Mouse (Mus musculus): ENCODE results near the gene Ngdn. TPM values are rescaled to one million over a fixed set of nuclear protein-coding genes. Genes with fewer than 3 reads are reported as not detected.
A peak's percentile ranks its signal among the peaks of the same experiment; 100 is the strongest.

Gene Ngdn
- polyA plus RNA-seq, 1 experiment from 2014 or later = 86.4 TPM

GRCm38 (mm10) chr14:55001938-55002686, 13.1 kb upstream of the Ngdn start:
- H3K9ac ChIP-seq = no peak overlapping the region
- no peaks in the 10 kb centered on the region for H3K27me3 ChIP-seq
- no peak overlapping the region for H3K4me3 ChIP-seq
- H3K27ac ChIP-seq = no peak overlapping the region
- no peaks in the 10 kb centered on the region for H3K36me3 ChIP-seq (ENCODE audit: poor library complexity, severe bottlenecking)
- no peak for ATAC-seq
- no peaks in the 10 kb centered on the region for H3K9me3 ChIP-seq (replicated peaks)
- H3K4me1 ChIP-seq = peaks cover 30% of the 10 kb centered on the region
- 59% methylated on average over 12 of the region's 12 CpGs for WGBS
- H3K4me2 ChIP-seq = no peak overlapping the region

- H3K4me1 ChIP-seq = peaks cover 25% of the 10 kb centered on the region
- H3K27ac ChIP-seq = no peak overlapping the region
- H3K9me3 ChIP-seq (replicated peaks) = no peaks in the 10 kb centered on the region
- WGBS = 72% methylated on average over 7 of the region's 7 CpGs
- no peaks in the 10 kb centered on the region for H3K27me3 ChIP-seq
- H3K36me3 ChIP-seq (ENCODE audit: poor library complexity, severe bottlenecking) = no peaks in the 10 kb centered on the region
- no peak overlapping the region for H3K4me3 ChIP-seq
- no peak for ATAC-seq
- no peak overlapping the region for H3K9ac ChIP-seq
- H3K4me2 ChIP-seq = no peak overlapping the region
These were observed 12.6 kb upstream of the Ngdn start for GRCm38 (mm10) chr14:55002687-55003120.

- H3K9me3 ChIP-seq (replicated peaks) = no peaks in the 10 kb centered on the region
- H3K27me3 ChIP-seq = no peaks in the 10 kb centered on the region
- no peak overlapping the region for H3K4me3 ChIP-seq
- WGBS = 67% methylated on average over 18 of the region's 18 CpGs
- no peaks in the 10 kb centered on the region for H3K36me3 ChIP-seq (ENCODE audit: poor library complexity, severe bottlenecking)
- 0 out of 2 replicates have a peak overlapping the region, but pooled peaks have one; percentile 27 for H3K9ac ChIP-seq
- peak overlapping the region; percentile 40 for H3K27ac ChIP-seq
- no peak overlapping the region for H3K4me2 ChIP-seq
- peaks cover 25% of the 10 kb centered on the region for H3K4me1 ChIP-seq
- ATAC-seq = 0 out of 2 replicates have a peak, but pooled peaks have one; percentile 33
These were observed 11.1 kb upstream of the Ngdn start for GRCm38 (mm10) chr14:55003878-55004855.

GRCm38 (mm10) chr14:55005506-55005905, 9.7 kb upstream of the Ngdn start:
- H3K27me3 ChIP-seq = no peaks in the 10 kb centered on the region
- no peak overlapping the region for H3K27ac ChIP-seq
- no peak overlapping the region for H3K4me2 ChIP-seq
- 76% methylated on average over 2 of the region's 2 CpGs for WGBS
- no peaks in the 10 kb centered on the region for H3K9me3 ChIP-seq (replicated peaks)
- no peaks in the 10 kb centered on the region for H3K36me3 ChIP-seq (ENCODE audit: poor library complexity, severe bottlenecking)
- no peak for ATAC-seq
- H3K4me3 ChIP-seq = no peak overlapping the region
- H3K9ac ChIP-seq = no peak overlapping the region
- peaks cover 25% of the 10 kb centered on the region for H3K4me1 ChIP-seq

- Histone ChIP-seq H3K27ac (no peak overlapping the region), H3K4me3 (no peak overlapping the region), H3K36me3 (ENCODE audit: poor library complexity, severe bottlenecking) (no peaks in the 10 kb centered on the region), H3K4me2 (no peak overlapping the region), H3K4me1 (peaks cover 25% of the 10 kb centered on the region), H3K27me3 (no peaks in the 10 kb centered on the region), H3K9me3 (replicated peaks) (no peaks in the 10 kb centered on the region), H3K9ac (no peak overlapping the region)
- WGBS = 84% methylated on average over 8 of the region's 8 CpGs
- ATAC-seq = no peak
These were observed 9.3 kb upstream of the Ngdn start for GRCm38 (mm10) chr14:55005967-55006366.

GRCm38 (mm10) chr14:55006541-55006940, 8.7 kb upstream of the Ngdn start:
- no peak overlapping the region for H3K9ac ChIP-seq
- no peaks in the 10 kb centered on the region for H3K36me3 ChIP-seq (ENCODE audit: poor library complexity, severe bottlenecking)
- H3K4me2 ChIP-seq = no peak overlapping the region
- H3K27me3 ChIP-seq = no peaks in the 10 kb centered on the region
- H3K9me3 ChIP-seq (replicated peaks) = no peaks in the 10 kb centered on the region
- peaks cover 25% of the 10 kb centered on the region for H3K4me1 ChIP-seq
- H3K4me3 ChIP-seq = no peak overlapping the region
- ATAC-seq = no peak
- no peak overlapping the region for H3K27ac ChIP-seq
- WGBS = 71% methylated on average over 3 of the region's 3 CpGs

GRCm38 (mm10) chr14:55007120-55007908, 7.9 kb upstream of the Ngdn start:
- ATAC-seq = no peak
- Histone ChIP-seq H3K4me3 (no peak overlapping the region), H3K36me3 (ENCODE audit: poor library complexity, severe bottlenecking) (no peaks in the 10 kb centered on the region), H3K27me3 (no peaks in the 10 kb centered on the region), H3K27ac (no peak overlapping the region), H3K9ac (no peak overlapping the region), H3K4me2 (no peak overlapping the region), H3K9me3 (replicated peaks) (no peaks in the 10 kb centered on the region), H3K4me1 (peaks cover 24% of the 10 kb centered on the region)
- 88% methylated on average over 9 of the region's 9 CpGs for WGBS

- no peak overlapping the region for H3K4me2 ChIP-seq
- no peak for ATAC-seq
- H3K27ac ChIP-seq = no peak overlapping the region
- H3K4me1 ChIP-seq = peaks cover 14% of the 10 kb centered on the region
- H3K27me3 ChIP-seq = no peaks in the 10 kb centered on the region
- H3K9me3 ChIP-seq (replicated peaks) = no peaks in the 10 kb centered on the region
- H3K4me3 ChIP-seq = no peak overlapping the region
- H3K36me3 ChIP-seq (ENCODE audit: poor library complexity, severe bottlenecking) = no peaks in the 10 kb centered on the region
- H3K9ac ChIP-seq = no peak overlapping the region
- WGBS = 86% methylated on average over 8 of the region's 8 CpGs
These were observed 6.8 kb upstream of the Ngdn start for GRCm38 (mm10) chr14:55008417-55008816.

GRCm38 (mm10) chr14:55011116-55011515, 4.1 kb upstream of the Ngdn start:
- no peak overlapping the region for H3K4me2 ChIP-seq
- no peak overlapping the region for H3K27ac ChIP-seq
- H3K36me3 ChIP-seq (ENCODE audit: poor library complexity, severe bottlenecking) = no peaks in the 10 kb centered on the region
- no peak overlapping the region for H3K4me3 ChIP-seq
- no peak for ATAC-seq
- peaks cover 3% of the 10 kb centered on the region for H3K4me1 ChIP-seq
- H3K9ac ChIP-seq = no peak overlapping the region
- H3K9me3 ChIP-seq (replicated peaks) = no peaks in the 10 kb centered on the region
- no peaks in the 10 kb centered on the region for H3K27me3 ChIP-seq
- 59% methylated on average over 4 of the region's 4 CpGs for WGBS

GRCm38 (mm10) chr14:55014591-55014990, 663 bp upstream of the Ngdn start:
- Histone ChIP-seq H3K4me2 (peak overlapping the region; percentile 67), H3K27me3 (no peaks in the 10 kb centered on the region), H3K9ac (peak overlapping the region; percentile 76), H3K9me3 (replicated peaks) (no peaks in the 10 kb centered on the region), H3K4me3 (peak overlapping the region; percentile 81), H3K4me1 (peaks cover 11% of the 10 kb centered on the region), H3K36me3 (ENCODE audit: poor library complexity, severe bottlenecking) (peaks cover 18% of the 10 kb centered on the region), H3K27ac (peak overlapping the region; percentile 92)
- 0% methylated on average over 27 of the region's 27 CpGs for WGBS
- peak; percentile 64 for ATAC-seq

GRCm38 (mm10) chr14:55015767-55016111, 485 bp downstream of the Ngdn start:
- no peak for ATAC-seq
- H3K36me3 ChIP-seq (ENCODE audit: poor library complexity, severe bottlenecking) = peaks cover 26% of the 10 kb centered on the region
- no peaks in the 10 kb centered on the region for H3K9me3 ChIP-seq (replicated peaks)
- H3K27ac ChIP-seq = peak overlapping the region; percentile 72
- under 1% methylated on average over 17 of the region's 17 CpGs for WGBS
- H3K9ac ChIP-seq = peak overlapping the region; percentile 82
- no peaks in the 10 kb centered on the region for H3K27me3 ChIP-seq
- H3K4me1 ChIP-seq = peaks cover 11% of the 10 kb centered on the region
- H3K4me2 ChIP-seq = peak overlapping the region; percentile 85
- peak overlapping the region; percentile 81 for H3K4me3 ChIP-seq
